Mouse (Mus musculus) C2C12 (cell line): ENCODE measurements at regions not wholly inside any gene's neighbourhood (a gene's known extent, or its start where the extent isn't known, plus 50 kb on each side); places are given as distances from the start of the nearest gene placed in this dataset.

Experiments used
- H3K27me3 ChIP-seq: one replicate; pipeline ENCODE4 v1.6.1; 2011; ENCODE audit not compliant: control insufficient read depth, insufficient read depth, insufficient read length
- H3K36me3 ChIP-seq: one replicate; pipeline ENCODE4 v1.6.1; 2011; ENCODE audit not compliant: control insufficient read depth, insufficient read depth
- H3K4me3 ChIP-seq: one replicate; pipeline ENCODE4 v1.5.1; 2011; ENCODE audit warnings: mild to moderate bottlenecking, control low read depth; ENCODE audit not compliant: poor library complexity, insufficient read depth, severe bottlenecking
- H3K79me2 ChIP-seq: one replicate; pipeline ENCODE4 v1.6.1; 2011; ENCODE audit not compliant: control insufficient read depth, insufficient read depth
- H3K79me3 ChIP-seq: one replicate; pipeline ENCODE4 v1.6.1; 2011; ENCODE audit warnings: low read depth, control low read depth
- H3ac ChIP-seq: one replicate; pipeline ENCODE3; 2011; ENCODE audit warnings: low read depth; ENCODE audit not compliant: control insufficient read depth, insufficient read length
- CEBPB ChIP-seq: IDR thresholded peaks from one replicate; pipeline ENCODE4 v1.6.1; 2011; ENCODE audit warnings: low read depth, mild to moderate bottlenecking, control low read depth, moderate library complexity
- CTCF ChIP-seq: IDR thresholded peaks from one replicate; pipeline ENCODE4 v1.5.1; 2011; ENCODE audit not compliant: control insufficient read depth, insufficient read depth, insufficient read length
- FOSL1 ChIP-seq: IDR thresholded peaks from one replicate; pipeline ENCODE4 v1.8.0; 2011; ENCODE audit warnings: mild to moderate bottlenecking, low read length; ENCODE audit not compliant: poor library complexity, insufficient read depth, severe bottlenecking
- MAX ChIP-seq: IDR thresholded peaks from one replicate; pipeline ENCODE4 v1.6.1; 2011; ENCODE audit warnings: mild to moderate bottlenecking, control low read depth
- MYOD1 ChIP-seq: IDR thresholded peaks from one replicate; pipeline ENCODE4 v1.6.1; 2011; ENCODE audit warnings: low read depth; ENCODE audit not compliant: control insufficient read depth, insufficient read length
- MYOG ChIP-seq: IDR thresholded peaks from one replicate; pipeline ENCODE4 v1.6.1; 2011; ENCODE audit not compliant: control insufficient read depth, insufficient read length; ENCODE audit errors: extremely low read depth
- USF1 ChIP-seq: IDR thresholded peaks from one replicate; pipeline ENCODE4 v1.6.1; 2011; ENCODE audit warnings: low read depth, mild to moderate bottlenecking, control low read depth, moderate library complexity

DNA sequence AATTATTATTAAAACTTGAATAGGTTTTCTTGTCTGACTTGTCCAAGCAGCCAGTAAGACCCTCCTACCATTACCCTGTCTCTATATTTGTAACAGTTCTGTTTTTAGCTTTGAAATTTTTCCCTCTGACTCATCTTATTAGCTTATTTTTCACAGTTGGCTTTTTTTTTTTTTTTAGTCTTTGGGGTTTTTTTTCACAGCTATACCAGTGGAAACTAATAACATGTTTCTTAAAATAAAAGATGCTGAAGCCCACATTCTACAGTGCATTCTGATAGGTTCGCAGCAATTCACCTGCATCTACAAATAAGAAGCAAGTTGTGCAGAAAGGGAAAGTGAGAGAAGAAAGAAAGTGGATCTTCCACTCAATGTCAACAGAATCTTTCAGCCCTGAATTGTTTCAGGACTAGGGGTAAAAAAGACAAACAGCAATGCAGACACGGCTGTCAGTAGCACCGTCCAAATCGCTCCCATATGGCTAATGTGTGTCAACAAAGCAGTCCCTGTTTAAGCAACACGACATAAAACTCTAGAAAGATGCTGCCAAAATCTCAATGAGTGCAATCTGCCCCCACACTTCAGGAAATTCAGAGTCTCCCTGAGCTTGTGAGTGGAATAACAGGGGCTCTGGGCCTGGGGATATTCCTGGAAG, 277.2 kb downstream of the Car8 start:
- TF ChIP-seq USF1 (no peak), MAX (no peak), MYOD1 (no peak), MYOG (no peak), CEBPB (no peak), FOSL1 (no peak), CTCF (no peak)
- H3K4me3 ChIP-seq = no peak overlapping the region

DNA sequence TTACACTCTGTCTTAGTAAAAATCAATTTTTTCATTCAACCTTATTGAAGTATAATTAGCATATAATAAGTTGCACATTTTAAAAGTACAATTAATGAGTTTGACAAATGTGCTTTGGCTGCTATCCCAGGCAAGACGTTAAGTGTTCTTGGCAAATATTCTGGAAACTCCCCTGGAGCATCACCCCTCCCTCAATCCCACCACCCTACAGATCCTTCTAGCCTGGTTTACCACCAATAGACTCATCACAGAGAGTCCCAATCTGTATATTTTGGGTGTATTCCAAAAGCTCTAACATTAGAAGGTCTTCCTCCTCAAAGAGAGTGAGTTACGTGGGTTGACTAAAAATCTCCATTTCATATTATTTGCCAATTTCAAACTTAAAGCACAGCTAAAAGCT, 278.5 kb downstream of the Car8 start:
- no peak for TF ChIP-seq CEBPB
- TF ChIP-seq USF1 = no peak
- TF ChIP-seq FOSL1 = no peak
- TF ChIP-seq MAX = no peak
- no peak for TF ChIP-seq MYOG
- no peak for TF ChIP-seq MYOD1
- TF ChIP-seq CTCF = no peak
- H3K79me3 ChIP-seq = no peaks in the 10 kb centered on the region
- H3K27me3 ChIP-seq = no peaks in the 10 kb centered on the region
- no peak overlapping the region for H3K4me3 ChIP-seq
- H3ac ChIP-seq = no peak overlapping the region
- H3K36me3 ChIP-seq = no peaks in the 10 kb centered on the region
- H3K79me2 ChIP-seq = no peaks in the 10 kb centered on the region

More for the DNA sequence above, 277.2 kb downstream of the Car8 start:
- Histone ChIP-seq H3K27me3 (no peaks in the 10 kb centered on the region), H3ac (no peak overlapping the region), H3K79me2 (no peaks in the 10 kb centered on the region), H3K79me3 (no peaks in the 10 kb centered on the region), H3K36me3 (no peaks in the 10 kb centered on the region)

DNA sequence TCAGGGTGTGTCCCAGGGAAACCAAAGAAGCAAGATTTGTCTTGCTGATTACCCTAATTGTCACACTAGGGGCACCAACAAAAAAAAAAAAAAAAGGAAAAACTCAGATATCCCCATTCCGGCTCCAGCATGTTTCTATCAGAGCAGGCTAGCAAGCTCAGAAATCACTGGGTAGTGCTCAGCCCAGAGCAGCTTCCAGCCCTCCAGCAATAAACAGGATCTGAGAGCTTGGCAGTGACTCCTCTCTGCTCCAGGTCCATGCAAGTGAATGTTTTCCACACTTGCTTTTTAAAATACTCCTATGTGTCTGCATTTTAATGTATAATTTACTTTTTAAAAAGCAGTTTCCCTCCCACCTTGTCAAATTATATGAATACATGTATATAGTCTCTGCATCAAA, 290.8 kb downstream of the Car8 start:
- Histone ChIP-seq H3K79me3 (no peaks in the 10 kb centered on the region), H3ac (no peak overlapping the region), H3K27me3 (no peaks in the 10 kb centered on the region), H3K79me2 (no peaks in the 10 kb centered on the region), H3K36me3 (no peaks in the 10 kb centered on the region), H3K4me3 (no peak overlapping the region)
- no peak for TF ChIP-seq FOSL1
- TF ChIP-seq MYOD1 = no peak
- no peak for TF ChIP-seq MYOG
- TF ChIP-seq MAX = no peak
- TF ChIP-seq CEBPB = no peak
- TF ChIP-seq CTCF = no peak
- no peak for TF ChIP-seq USF1

DNA sequence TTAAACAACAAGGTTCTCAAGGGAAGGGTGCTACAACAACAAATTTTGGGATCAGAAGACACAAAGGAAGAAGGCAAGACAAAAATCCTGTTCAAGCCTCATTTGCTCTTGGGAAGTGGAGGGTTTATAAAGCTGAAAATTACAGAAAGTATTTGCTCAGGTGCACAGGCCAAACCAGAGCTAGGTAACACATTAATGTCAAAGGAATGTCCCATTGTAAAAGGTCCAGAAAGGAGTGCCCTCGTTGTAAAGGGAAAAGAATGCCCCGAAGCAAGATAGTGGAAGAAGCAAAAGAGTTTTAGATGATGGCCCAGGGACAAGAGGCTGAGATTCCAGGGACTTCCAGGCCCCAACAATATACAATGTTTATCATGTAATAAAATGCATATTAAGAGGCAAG, 317.3 kb downstream of the Car8 start:
- no peaks in the 10 kb centered on the region for H3K79me3 ChIP-seq
- no peaks in the 10 kb centered on the region for H3K27me3 ChIP-seq
- no peaks in the 10 kb centered on the region for H3K36me3 ChIP-seq
- H3K79me2 ChIP-seq = no peaks in the 10 kb centered on the region
- H3ac ChIP-seq = no peak overlapping the region
- no peak overlapping the region for H3K4me3 ChIP-seq
- TF ChIP-seq FOSL1 = no peak
- TF ChIP-seq MYOG = no peak
- TF ChIP-seq MYOD1 = no peak
- TF ChIP-seq MAX = no peak
- TF ChIP-seq USF1 = no peak
- no peak for TF ChIP-seq CTCF
- TF ChIP-seq CEBPB = no peak

DNA sequence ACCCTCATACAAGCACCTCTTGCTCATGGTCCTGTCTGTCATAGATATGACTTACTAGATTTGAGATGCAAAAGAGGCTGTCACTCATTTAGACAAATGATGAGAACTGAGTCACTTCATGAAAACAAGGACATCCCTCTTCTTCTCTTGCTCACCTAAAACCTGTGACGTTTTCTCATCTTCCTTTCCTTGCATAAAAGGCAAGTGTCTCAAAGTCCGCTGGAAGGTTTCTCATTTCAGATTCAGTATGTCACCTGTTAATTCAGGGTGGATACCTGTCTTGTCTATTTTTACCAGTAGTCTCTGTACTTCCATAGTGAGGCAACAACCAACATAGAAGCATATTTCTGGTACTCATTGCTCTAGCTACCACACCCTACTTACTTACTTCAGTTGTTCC, 325.6 kb downstream of the Car8 start:
- H3K27me3 ChIP-seq = no peaks in the 10 kb centered on the region
- TF ChIP-seq FOSL1 (no peak), MYOD1 (no peak), MAX (no peak), MYOG (no peak), CEBPB (no peak), CTCF (no peak), USF1 (no peak)
- no peaks in the 10 kb centered on the region for H3K79me3 ChIP-seq
- no peak overlapping the region for H3ac ChIP-seq
- no peaks in the 10 kb centered on the region for H3K79me2 ChIP-seq
- H3K4me3 ChIP-seq = no peak overlapping the region
- no peaks in the 10 kb centered on the region for H3K36me3 ChIP-seq
